In the genomic region with DNA sequence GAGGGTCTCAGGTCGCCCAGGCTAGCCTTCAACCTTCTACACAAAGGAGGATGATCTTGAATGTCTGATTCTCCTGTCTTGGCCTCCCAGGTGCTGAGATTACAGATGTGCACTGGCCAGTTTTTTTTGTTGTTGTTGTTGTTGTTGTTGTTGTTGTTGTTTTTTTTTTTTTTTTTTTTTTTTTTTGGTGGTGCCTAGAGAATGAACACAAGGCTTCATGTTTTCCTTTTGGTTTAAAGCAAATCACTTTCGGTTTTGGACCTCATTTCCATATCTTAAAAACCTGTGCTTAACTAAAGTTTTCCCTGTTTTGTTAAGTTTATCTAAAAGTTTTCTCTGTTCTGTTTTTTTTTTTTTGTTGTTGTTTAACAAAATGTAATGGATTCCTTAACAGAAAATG, we compare ENCODE assay signal across 9 mouse cellular contexts. TPM values are rescaled to one million over a fixed set of nuclear protein-coding genes. Genes with fewer than 3 reads are reported as not detected.
A peak's percentile ranks its signal among the peaks of the same experiment; 100 is the strongest.
DNase-seq lines count a peak whose midpoint lies in the region; ATAC-seq and TF ChIP-seq lines count a peak whose summit lies in the region.
"Had no signal": no experiment of that assay in that cellular context is flagged by ENCODE, and none has a peak within 500 bp of the region (broad histone marks: within the 10 kb centered on the region; RNA-seq: fewer than 3 reads in every experiment).

No protein-coding gene starts in this region.

- H3K4me1 ChIP-seq in kidney, postnatal 0 days (replicated peaks; ENCODE audit: insufficient read depth, low read length), result peaks cover 31% of the 10 kb centered on the region
- H3K4me1 ChIP-seq in cortical plate, adult 2 months (ENCODE audit: control insufficient read depth, insufficient read depth, low read length), result peaks cover 3% of the 10 kb centered on the region; the same call in 1 of the 2 replicates

- no peak for DNase-seq in kidney, postnatal 0 days (ENCODE audit: low spot score)
- DNase-seq in kidney, adult 9 months, result no peak
- peak; percentile 44 for DNase-seq in induced T-regulatory cell, adult 2 months (ENCODE audit: low read depth)
- DNase-seq in cerebellum, adult 9-10 months, result no peak
- DNase-seq in adrenal gland, adult (ENCODE audit: inconsistent age in 2 of 2, low spot score in 1 of 2), result no peak
- DNase-seq in spleen, adult 18-20 months, result no peak
- DNase-seq: right cerebral cortex, postnatal 4 days had no signal

- H3K79me2 ChIP-seq in myocyte (ENCODE audit: control insufficient read depth, insufficient read depth), result peaks cover 66% of the 10 kb centered on the region

- H3K4me3 ChIP-seq in kidney, postnatal 0 days (replicated peaks; ENCODE audit: low read depth, low read length), result peak overlapping the region; percentile 93
- peak overlapping the region; percentile 45 for H3K4me3 ChIP-seq in cortical plate, adult 2 months (ENCODE audit: insufficient read depth, low read length)
- peak overlapping the region; percentile 95 for H3K4me3 ChIP-seq in myocyte

- TF ChIP-seq CTCF in kidney, postnatal 0 days (IDR thresholded peaks at IDR 0.05; ENCODE audit: low read depth), result no peak
- no peak for TF ChIP-seq CTCF in cortical plate, adult 2 months (IDR thresholded peaks at IDR 0.05; ENCODE audit: extremely low read depth, insufficient read depth, low read length)

- peak overlapping the region; percentile 68 for H3ac ChIP-seq in myocyte (ENCODE audit: control insufficient read depth, insufficient read length)

- no peak for ATAC-seq in kidney, postnatal 0 days (replicated peaks; ENCODE audit: low FRiP score, low read depth)

- no peak for TF ChIP-seq POLR2A in cortical plate, adult 2 months (IDR thresholded peaks at IDR 0.05; ENCODE audit: extremely low read depth, insufficient read depth, low read length)
- no peak for TF ChIP-seq POLR2A in myocyte (IDR thresholded peaks at IDR 0.05; ENCODE audit: insufficient read length, low read depth)

- H3K4me2 ChIP-seq in kidney, postnatal 0 days (ENCODE audit: low read length), result peak overlapping the region; percentile 84
- H3K4me2 ChIP-seq in myocyte (ENCODE audit: low read depth), result peak overlapping the region; percentile 80

- H3K27ac ChIP-seq in kidney, postnatal 0 days, result no peak overlapping the region
- H3K27ac ChIP-seq in cortical plate, adult 2 months (ENCODE audit: insufficient read depth, low read length), result no peak overlapping the region

- H3K36me3 ChIP-seq in kidney, postnatal 0 days (ENCODE audit: insufficient read depth, low read length), result peaks cover 11% of the 10 kb centered on the region; the same call in 1 of the 2 replicates
- H3K36me3 ChIP-seq in myocyte (ENCODE audit: control insufficient read depth, insufficient read depth), result peaks cover 13% of the 10 kb centered on the region

- no peaks in the 10 kb centered on the region for H3K9me3 ChIP-seq in kidney, postnatal 0 days (replicated peaks; ENCODE audit: low read length)

- WGBS in kidney, postnatal 0 days, result 4% methylated on average over 2 of the region's 2 CpGs

- H3K9ac ChIP-seq in kidney, postnatal 0 days (ENCODE audit: low read depth, low read length), result peak overlapping the region; percentile 96

- no peaks in the 10 kb centered on the region for H3K27me3 ChIP-seq in kidney, postnatal 0 days (ENCODE audit: insufficient read depth, low read length)
- H3K27me3 ChIP-seq in myocyte (ENCODE audit: control insufficient read depth, insufficient read depth, insufficient read length), result no peaks in the 10 kb centered on the region

TF ChIP-seq in myocyte, 11 proteins besides CTCF, POLR2A, EP300 and RAD21:
- no peak for TF ChIP-seq REST (IDR thresholded peaks at IDR 0.05; ENCODE audit: insufficient read depth, insufficient read length)
- no peak for TF ChIP-seq MYOD1 (IDR thresholded peaks at IDR 0.05; ENCODE audit: control insufficient read depth in 1 of 3, insufficient read length in 2 of 3, low read depth in 2 of 3)
- TF ChIP-seq TCF3 (IDR thresholded peaks at IDR 0.05; ENCODE audit: insufficient read length, low read depth), result no peak
- TF ChIP-seq POLR2AphosphoS2 (IDR thresholded peaks at IDR 0.05; ENCODE audit: insufficient read length, low read depth), result no peak
- TF ChIP-seq SRF (IDR thresholded peaks at IDR 0.05; ENCODE audit: control insufficient read depth, insufficient read length, low read depth), result no peak
- TF ChIP-seq MYOG (IDR thresholded peaks at IDR 0.05; ENCODE audit: control insufficient read depth in 1 of 3, insufficient read depth in 1 of 3, insufficient read length in 2 of 3, low read depth in 2 of 3), result no peak
- TF ChIP-seq MAX (IDR thresholded peaks at IDR 0.05; ENCODE audit: low read depth), result no peak
- no peak for TF ChIP-seq CEBPB (IDR thresholded peaks at IDR 0.05; ENCODE audit: insufficient read depth, poor library complexity, severe bottlenecking)
- TF ChIP-seq TCF12 (IDR thresholded peaks at IDR 0.05; ENCODE audit: insufficient read depth, poor library complexity, severe bottlenecking), result no peak
- TF ChIP-seq E2F4 (IDR thresholded peaks at IDR 0.05; ENCODE audit: insufficient read depth), result no peak
- no peak for TF ChIP-seq USF1 (IDR thresholded peaks at IDR 0.05; ENCODE audit: low read depth)

RNA-seq across cellular contexts. Expression of a gene that starts 3.4 kb away (rescaled TPM):
- polyA plus RNA-seq in kidney, postnatal 0 days (2015; fragmentation: Nextera tagmentation; extraction: Ambion mirVana), result 38.3 and 41.5 TPM in 2 replicates
- 21.0 and 21.3 TPM in 2 replicates for polyA plus RNA-seq in cortical plate, adult 2 months (2012; rRNA removed)
- polyA plus RNA-seq in myocyte (2012; fragmentation: generic; extraction: Trizol), result 23.5 TPM

Comparison
In these comparisons a context has a peak if more than half of its experiments do, and no peak if none do; other contexts are left out.
1. H3K4me3 ChIP-seq: peak in every context shown above with its lines; median percentile 95 in myocyte; 93 in kidney, postnatal 0 days; 45 in cortical plate, adult 2 months.